Mouse (Mus musculus): Measurements from ENCODE around the gene B3glct.

Gene B3glct

DNA sequence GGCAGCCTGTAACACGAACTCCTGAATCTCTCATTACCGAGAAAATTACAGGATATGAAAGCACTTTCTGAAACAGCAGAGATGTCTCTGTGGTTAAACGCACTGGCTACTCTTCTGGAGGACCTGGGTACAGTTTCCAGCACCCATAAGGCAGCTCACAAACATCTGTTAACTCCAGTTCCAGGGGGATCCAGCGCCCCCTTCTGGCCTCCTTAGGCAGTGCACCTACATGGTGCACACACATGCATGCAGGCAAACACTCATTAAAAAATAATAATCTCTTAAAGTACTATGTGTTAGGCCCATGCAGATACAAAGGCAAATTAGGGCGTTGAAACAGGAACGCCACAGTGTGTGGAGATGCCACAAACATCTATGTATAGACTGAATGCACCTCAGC, 16.6 kb upstream of the B3glct start:
- intact Hi-C loops (cut with DNase I): no loop called here

DNA sequence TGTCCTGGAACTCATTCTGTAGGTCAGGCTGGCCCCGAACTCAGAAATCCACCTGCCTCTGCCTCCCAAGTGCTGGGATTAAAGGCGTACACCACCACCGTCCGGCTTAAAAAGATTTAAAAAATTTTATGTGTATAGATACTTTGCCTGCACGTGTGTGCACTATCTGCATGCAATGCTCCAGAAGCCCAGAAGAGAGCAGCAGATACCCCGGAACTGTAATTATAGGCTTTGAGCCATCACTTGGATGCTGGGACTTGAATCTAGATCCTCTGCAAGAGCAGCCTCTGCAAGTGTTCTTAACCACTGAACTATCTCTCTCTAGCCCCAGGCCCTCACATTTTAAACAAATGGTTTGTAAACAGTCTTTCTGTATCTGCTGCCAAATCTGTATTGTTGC, 15.1 kb upstream of the B3glct start:
- intact Hi-C loops (cut with DNase I): no loop called here

DNA sequence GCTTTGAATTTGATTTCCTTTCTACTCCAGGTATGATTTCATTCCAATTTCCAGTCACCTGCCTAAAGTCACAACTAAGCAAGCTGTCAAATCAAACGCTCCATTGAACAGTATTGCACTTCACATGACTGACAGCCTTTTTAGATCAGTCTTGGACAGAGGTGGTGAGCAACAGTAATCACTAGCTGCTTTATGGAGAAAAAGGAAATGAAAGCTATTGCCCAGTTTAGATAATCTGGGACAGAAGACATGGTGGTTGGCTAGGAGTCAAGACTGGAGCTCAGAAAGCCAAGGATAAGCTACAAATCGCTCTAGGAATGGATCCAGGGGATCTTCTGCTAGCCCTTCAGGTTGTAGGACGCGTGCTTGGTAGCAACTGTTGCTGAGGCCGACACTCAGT, 14.6 kb upstream of the B3glct start:
- intact Hi-C loops (cut with DNase I): no loop called here

DNA sequence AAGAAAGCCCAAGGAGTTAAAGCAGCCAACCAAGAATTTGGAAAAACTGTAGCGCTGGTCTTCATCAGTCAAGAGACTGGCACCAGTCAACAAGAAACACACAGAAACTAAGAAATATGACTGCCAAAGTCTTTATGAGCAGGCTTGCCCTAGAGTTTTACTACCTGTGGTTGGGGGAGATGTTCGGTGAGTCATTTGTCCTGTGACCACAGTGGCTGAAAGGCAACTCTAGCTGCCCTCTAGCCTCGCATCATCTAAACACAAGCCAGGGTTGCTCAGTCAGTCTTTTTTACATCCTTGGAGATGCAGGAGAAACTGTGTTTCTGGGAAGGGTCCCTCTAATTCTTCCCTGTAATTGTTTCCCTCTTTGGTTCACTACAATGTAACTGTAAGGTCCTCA, 834 bp upstream of the B3glct start:
- intact Hi-C loops (cut with DNase I): loop anchor here (5.0 kb wide), 1 partner anchor 40 kb away; the partner anchor contains the start of gene Hsph1

DNA sequence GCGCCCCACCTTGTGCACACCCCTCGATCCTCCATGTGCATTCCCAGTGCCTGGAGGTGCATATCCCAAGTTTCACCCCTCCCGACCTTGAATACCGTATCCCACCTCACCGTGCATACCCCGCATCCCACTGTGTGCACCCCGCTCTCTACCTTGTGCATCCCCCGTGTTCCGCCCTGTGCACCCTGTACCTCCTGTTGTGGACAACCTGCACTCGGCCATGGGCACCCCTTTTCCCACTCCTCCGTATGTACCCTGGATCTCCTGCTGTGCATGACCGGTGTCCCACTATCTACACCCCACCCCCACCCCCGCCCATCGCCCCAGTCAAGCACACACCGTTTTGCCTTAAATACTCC, 939 bp downstream of the B3glct start:
- intact Hi-C loops (cut with DNase I): loop anchor here (5.0 kb wide), 1 partner anchor 42 kb away; the partner anchor contains the start of gene Hsph1

DNA sequence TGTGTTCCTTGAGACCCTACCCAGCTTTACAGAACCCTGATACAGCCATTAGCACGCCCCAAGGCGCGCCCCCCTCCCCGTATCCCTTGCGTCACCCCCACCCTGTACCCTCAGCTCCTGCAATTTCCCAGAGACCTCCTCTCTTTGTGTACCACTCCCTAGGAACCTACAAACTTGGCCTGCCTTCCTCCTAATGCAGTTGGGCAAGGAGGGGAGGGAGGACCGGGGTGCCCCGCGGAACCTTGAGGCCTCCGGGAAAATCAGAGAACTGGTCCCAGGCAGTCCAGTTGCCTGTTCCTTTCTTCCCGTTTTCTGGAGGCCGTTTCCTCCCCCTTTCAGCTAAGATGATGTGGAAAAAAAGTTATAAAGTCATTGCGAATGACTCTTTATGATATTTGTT, 1.3 kb downstream of the B3glct start:
- intact Hi-C loops (cut with DNase I): loop anchor here (5.0 kb wide), 1 partner anchor 42 kb away; the partner anchor contains the start of gene Hsph1

DNA sequence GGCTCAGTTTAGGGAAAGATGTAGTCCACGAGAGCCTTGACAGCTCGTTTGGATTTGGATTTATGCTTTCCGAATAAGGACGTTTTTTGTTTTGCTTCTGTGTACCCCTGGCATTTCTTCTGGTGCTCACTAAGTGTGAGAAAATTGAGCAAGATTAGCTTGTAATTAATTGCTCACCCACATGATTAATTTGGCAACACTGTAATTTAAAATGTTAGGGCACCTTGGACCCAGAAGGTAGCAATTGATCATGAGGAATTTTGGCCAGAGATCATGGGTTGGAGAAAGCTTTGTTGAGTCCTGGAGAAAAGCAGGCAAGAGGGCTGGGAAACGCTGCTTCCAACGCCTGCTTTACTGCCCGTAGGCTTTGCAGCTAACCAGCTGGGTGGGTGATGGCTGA, 1.9 kb downstream of the B3glct start:
- intact Hi-C loops (cut with DNase I): loop anchor here (5.0 kb wide), 1 partner anchor 43 kb away; the partner anchor contains the start of gene Hsph1

DNA sequence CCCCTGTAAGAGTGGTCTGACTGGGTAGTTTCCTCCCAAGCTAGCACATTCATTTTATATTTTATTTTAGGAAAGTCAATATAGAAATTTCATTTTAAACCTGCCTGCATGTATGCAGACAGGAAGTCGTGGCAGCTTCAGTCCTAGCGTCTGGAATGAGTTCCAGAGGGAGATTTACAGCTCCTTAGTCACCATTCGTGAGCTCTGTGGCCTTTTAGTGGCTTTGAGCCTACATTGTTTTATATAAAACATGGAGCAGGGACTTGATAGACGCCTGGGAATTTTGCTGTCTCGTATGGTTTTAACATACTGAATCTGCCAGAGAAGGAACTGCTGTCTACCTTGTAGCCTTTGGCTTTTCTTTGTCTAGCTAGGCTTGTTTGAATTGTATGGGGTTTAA, 2.9 kb downstream of the B3glct start:
- intact Hi-C loops (cut with DNase I): no loop called here

DNA sequence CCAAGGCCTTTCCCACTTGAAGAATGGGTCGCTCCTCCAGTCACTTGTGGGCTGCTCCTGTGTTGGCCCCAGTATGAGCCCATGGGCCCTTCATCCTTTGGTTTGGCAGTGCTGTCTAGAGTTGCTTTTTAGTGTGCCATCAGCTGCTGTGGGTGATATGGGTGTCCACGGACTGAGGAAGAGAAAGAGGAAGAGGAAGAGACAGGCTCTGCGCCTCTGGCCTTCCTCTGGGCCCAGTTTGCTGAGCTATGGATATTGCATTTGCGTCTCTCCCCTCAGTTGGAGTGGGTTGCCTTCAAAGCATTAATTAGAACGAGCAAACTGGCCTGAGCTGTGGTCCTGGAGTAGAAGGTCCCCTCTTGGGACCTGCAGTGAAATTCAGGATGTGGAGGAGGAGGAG, 11.8 kb downstream of the B3glct start:
- intact Hi-C loops (cut with DNase I): no loop called here

DNA sequence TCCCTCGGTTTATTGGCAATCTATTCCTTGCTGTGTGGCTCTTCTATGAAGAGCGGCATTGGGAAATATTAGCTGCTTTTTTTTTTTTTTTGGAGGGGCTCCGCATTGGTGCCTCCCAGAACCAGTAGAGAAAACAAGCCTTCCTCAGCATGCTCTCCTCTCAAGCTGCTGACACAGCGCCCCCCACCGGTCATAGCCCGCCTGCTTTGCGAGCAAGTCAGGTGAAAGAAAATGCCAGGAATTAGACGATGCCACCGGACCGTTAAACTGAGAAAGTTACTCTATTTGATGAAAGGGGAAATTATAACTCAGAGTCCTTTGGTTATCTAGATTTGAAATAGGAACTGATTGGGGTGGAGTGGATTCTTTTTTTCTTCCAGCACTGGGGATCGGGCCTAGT, 14.5 kb downstream of the B3glct start:
- intact Hi-C loops (cut with DNase I): no loop called here

DNA sequence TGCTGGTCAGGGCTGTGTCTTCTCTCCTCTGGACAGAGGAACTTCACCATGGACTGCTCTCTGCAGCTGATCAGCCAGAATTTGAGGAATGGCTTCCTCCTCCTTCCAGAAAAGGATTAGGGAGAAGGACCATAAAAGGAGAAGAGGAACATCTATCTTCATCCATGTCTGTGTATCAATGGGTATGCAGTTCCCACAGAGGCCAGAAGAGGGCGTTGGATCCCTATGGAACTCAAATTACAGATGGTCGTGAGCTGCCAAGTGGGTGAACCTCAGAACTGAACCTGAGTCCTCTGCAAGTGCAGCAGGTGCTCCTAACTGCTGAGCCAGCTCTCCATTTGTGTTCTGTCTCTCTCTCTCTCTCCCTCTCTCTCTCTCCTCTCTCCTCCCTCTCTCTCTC, 15.2 kb downstream of the B3glct start:
- intact Hi-C loops (cut with DNase I): no loop called here

DNA sequence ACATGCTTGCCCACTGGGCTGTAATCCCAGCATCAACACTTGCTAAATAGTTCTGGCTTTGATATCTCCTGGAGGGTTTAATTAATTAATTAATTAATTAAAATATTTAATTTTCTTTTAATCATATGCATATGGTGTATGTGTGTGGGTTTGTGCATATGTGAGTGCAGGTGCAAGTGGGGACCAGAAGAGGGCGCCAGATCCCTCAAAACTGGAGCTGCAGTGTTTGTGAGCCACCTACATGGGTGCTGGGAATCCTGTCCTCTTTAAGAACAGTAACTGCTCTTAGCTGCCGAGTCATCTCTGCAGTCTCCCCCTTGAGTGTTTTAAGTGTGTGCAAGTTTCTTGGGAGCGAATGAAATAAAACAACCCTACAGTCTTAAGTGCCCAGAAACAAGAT, 15.9 kb downstream of the B3glct start:
- intact Hi-C loops (cut with DNase I): no loop called here

DNA sequence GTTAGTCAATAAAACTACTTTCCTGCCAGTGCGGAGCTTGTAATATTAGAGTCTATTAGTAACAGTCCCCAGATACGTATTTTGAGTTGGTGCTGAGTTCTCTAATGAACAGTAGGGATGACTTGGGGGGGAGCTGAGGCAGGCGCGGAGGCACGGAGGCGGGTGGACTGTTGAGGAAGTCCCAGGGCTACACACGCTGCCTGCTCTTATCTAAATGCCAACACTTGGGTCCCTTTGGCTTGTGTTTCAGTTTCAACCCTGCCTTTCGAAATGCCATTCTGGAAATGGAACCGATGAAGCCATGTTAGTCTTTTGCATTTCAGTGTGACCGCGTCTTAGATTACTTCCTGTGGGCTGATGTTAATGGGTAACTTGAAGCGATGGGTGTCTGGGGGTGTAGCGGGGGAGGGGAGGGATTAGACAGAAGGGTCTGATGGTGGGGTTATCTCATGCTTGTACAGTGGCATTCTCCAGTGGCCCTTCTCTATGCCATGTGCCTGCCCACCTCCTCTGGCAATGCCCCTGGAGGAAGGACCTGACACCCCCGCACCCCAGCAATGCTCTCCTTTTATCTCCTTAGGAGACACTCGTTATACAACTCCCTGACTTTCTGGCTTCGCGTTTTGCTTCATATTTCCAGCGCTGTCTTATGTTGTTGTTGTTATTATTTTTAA, 17.2 kb downstream of the B3glct start:
- intact Hi-C loops (cut with DNase I): no loop called here

DNA sequence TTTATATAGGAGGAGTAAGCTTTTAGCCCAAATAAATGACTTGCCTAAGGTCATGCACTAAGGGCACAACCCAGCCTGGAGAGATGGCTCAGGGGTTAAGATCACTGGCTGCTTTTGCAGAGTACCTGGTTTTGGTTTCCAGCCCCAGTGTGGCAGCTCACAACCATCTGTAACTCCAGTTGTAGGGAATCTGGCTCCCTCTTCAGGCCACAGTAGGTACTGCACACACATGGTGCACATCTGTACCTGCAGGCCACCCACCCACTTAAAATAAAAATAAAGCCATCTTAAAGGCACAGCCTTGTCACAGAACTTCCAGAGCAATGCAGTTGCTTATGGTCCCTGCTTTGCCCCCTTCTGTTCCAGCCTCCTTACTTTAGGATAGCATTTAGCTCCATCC, 24.7 kb downstream of the B3glct start:
- intact Hi-C loops (cut with DNase I): no loop called here

DNA sequence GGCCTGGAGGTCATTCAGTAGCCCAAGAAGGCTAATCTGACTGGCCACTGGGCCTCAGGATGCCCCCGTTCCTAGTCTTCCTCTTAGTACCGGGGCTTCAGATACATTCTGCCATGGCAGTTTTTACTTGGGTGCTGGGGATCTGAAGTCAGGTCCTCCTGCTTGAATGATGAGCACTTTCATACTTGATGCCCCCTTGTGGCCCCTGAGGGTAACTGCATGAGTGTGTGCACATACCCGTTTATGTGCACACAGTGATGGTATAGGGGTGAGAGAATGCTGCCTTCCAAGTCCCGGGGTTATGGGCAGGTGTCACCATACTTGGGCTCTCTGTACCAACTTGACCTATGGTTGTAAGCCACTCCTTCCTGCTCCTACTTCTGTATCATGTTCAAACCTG, 33.5 kb downstream of the B3glct start:
- intact Hi-C loops (cut with DNase I): no loop called here

DNA sequence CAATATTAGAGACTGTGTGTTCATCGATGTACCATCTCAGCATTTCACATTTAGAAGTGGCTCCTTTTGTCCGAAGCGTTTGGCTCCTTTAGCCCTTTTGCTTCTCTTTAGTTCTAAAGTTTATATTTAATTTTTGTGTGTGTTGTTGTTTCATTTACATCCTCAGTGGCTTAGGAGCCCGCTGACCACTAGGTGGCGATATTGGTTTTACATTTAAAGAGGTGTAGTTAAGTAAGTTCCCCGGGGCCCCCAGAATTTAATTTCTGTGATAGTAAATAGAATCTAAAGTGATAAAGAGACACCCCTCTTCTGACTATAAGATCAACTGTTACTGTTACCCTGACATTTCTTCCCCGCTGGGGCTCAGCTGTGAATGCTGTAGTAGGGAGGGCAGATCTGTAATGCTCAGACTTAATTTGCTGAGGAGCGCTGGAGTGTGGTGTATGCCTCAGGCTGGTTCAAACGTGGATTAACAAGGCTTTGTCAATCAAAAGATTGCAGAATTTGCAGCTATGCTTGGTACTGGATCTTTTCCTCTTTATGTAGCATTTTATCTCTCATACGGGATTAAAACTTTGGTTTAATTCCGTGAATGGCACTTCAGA, 35.2 kb downstream of the B3glct start:
- intact Hi-C loops (cut with DNase I): no loop called here

DNA sequence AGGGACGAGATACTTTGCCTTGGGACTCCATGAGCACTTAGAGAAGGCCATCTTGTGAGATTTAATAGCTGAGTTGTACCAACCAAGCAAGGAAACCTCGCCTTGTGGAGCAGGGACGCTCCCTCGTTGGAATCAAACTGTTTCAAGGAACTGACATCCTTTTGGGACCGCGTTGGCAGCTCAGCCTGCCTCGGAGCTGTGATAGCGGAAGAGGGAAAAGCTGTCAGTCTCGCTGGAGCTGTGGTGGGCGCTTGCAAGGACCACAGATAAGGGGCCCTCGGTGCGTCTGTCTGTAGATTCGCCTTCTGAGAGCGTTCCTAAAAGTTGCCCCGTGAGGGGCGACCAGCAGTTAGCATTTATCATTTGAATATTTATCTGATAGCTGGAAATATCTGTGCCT, 35.8 kb downstream of the B3glct start:
- intact Hi-C loops (cut with DNase I): loop anchor here (2.0 kb wide), 1 partner anchor 137 kb away; no protein-coding TSS in a partner anchor

DNA sequence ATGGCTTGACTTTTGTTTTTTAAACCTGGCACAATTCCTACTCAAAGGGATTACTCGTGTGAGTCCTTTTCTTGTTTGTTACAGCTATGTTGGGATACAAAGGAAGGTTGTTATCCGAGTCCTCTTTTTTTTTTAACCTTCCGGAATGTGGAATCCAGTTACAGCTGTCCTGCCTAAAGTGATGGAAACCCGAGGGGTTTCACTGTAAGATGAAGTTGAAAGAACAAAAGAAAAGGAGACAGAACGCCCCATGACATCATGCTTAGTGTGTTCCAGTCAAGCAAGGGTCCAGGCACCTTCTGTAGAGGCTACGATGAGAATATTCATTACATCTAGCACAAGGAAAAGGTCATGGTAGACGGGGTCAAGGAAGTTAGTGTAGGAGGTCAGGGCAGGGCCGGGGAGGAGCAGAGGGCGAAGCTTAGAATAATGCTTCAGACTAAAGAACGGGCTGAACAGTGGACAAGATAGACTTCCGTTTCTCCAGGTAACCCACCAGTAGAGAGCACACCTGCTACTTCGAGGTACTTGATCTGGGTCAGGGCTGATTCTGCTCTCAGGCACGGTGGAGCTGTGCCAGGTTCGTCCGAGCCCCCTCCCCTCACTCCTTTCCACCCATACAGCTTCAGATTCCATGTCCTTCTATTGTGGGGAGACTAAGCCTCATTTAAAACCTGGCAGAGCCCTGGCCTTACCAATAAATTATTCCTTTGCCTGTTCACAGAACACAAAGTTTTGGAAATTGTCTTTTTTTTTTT, 37.7 kb downstream of the B3glct start:
- intact Hi-C loops (cut with DNase I): loop anchor here (2.0 kb wide), 1 partner anchor 135 kb away; no protein-coding TSS in a partner anchor

DNA sequence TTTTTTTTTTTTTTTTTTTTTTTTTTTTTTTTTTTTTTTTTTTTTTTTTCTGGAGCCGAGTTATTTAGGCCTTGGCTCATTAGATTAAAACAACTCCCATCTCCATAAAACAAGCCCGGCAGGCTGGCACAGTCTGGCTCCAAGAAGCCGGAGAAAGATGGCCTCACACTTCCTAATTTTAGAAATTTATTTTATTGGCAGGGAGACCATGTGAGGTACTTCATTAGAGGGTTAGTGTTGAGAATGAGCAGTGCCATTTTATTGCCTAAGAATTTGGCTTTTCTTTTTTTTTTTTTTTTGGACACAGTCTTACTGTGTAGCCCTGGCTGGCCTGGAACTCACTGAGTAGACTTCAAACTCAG, 38.3 kb downstream of the B3glct start:
- intact Hi-C loops (cut with DNase I): no loop called here

DNA sequence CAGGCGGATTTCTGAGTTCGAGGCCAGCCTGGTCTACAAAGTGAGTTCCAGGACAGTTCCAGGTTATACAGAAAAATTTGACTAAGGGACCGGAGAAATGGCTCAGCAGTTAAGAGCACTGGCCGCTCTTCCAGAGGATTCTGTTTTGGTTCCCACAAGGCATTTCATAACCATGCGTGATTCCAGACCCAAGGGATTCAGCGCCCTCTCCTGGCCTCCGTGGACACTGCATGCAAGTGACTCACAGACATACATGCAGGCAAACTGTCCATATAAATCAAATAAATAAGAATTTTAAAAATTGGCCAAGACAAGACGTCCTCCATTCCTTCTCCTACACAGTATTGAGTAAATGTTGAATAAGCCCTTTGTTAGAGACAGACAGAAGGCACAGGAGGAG, 53.7 kb downstream of the B3glct start:
- intact Hi-C loops (cut with DNase I): no loop called here

DNA sequence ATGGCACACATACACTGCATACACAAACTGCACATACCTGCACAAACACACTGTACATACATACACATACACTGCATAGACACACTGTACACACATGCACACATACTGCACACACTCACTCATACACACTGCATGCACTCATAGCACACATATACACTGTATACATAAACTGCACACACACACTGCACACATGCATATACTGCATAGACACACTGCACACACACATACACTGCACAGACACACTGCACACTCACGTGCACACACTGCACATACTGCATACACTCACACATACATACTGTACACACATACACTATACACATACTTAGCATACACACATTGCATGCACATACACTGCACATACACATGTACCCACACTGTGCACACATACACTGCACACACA, 59.2 kb downstream of the B3glct start:
- intact Hi-C loops (cut with DNase I): no loop called here

DNA sequence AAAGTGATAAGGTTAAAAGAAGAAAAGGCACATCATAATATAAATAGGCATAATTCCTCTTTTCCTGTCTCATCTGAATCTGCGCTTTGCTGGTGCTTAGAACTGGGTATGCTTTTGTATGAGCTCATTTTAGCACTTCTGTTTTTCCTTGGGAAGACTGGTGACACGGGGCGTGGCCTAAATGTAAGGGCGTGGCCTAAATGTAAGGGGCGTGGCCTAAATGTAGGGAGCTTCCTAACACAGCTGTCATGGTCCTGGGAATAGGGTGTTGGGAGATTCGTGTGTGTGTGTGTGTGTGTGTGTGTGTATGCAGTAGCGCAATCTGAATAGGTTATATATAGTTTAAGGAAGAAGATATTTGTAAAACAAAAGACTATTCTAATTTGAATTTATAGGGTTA, 62.1 kb downstream of the B3glct start:
- intact Hi-C loops (cut with DNase I): loop anchor here (10.0 kb wide), 1 partner anchor 115 kb away; no protein-coding TSS in a partner anchor
